Mouse (Mus musculus) forebrain, embryonic 13.5 days (tissue): ENCODE results near the gene Pls1. TPM values are rescaled to one million over a fixed set of nuclear protein-coding genes. Genes with fewer than 3 reads are reported as not detected.

ENCODE experiments used
- ATAC-seq: fragments of 200-750 bp; cut with Nextera tagmentation; 2 replicates; pipeline ENCODE4 v1.8.0; 2017
- H3K27ac ChIP-seq: fragments of 300-500 bp; sonication (generic); 2 replicates; pipeline ENCODE4 v1.5.1; 2015; ENCODE audit warnings: inconsistent platforms, mild to moderate bottlenecking, moderate library complexity
- H3K27me3 ChIP-seq: fragments of 300-500 bp; sonication (generic); 2 replicates; pipeline ENCODE4 v1.6.1; 2015; ENCODE audit warnings: mild to moderate bottlenecking, inconsistent platforms
- H3K36me3 ChIP-seq: fragments of 300-500 bp; sonication (generic); 2 replicates; pipeline ENCODE4 v1.6.1; 2015; ENCODE audit warnings: mild to moderate bottlenecking, inconsistent platforms; ENCODE audit not compliant: poor library complexity, severe bottlenecking
- H3K4me1 ChIP-seq: fragments of 300-500 bp; sonication (generic); 2 replicates; pipeline ENCODE4 v1.6.1; 2015; ENCODE audit warnings: inconsistent platforms
- H3K4me2 ChIP-seq: fragments of 300-500 bp; sonication (generic); 2 replicates; pipeline ENCODE4 v1.6.1; 2015; ENCODE audit warnings: inconsistent platforms, mild to moderate bottlenecking, moderate library complexity
- H3K4me3 ChIP-seq: fragments of 300-500 bp; sonication (generic); 2 replicates; pipeline ENCODE4 v1.5.1; 2015; ENCODE audit warnings: mild to moderate bottlenecking, inconsistent platforms
- H3K9ac ChIP-seq: fragments of 300-500 bp; sonication (generic); 2 replicates; pipeline ENCODE4 v1.6.1; 2015; ENCODE audit warnings: mild to moderate bottlenecking, inconsistent platforms
- H3K9me3 ChIP-seq: fragments of 300-500 bp; sonication (generic); replicated peaks from 2 replicates; pipeline ENCODE4 v1.6.1; 2016; ENCODE audit warnings: inconsistent platforms
- WGBS: fragments of 180-500 bp; shearing (Covaris S2); methylation state at CpG from one replicate; pipeline ENCODE4 v1.1.7; 2015; 5-methylcytosine and 5-hydroxymethylcytosine counted together
- polyA plus RNA-seq: library from polyadenylated mRNA; unstranded; fragments of >200 nt; fragmentation: Nextera tagmentation; extraction: Ambion mirVana; gene quantifications from 2 replicates; pipeline ENCODE4 v1.2.1, GENCODE M21; 2015

Pls1 gene
- polyA plus RNA-seq, 1 experiment from 2014 or later: 3.4 TPM

GRCm38 (mm10) chr9:95750037-95750511, 95.0 kb downstream of the Pls1 start, which contains the start of gene Trpc1:
TSS of gene Trpc1 (minus strand) at chr9:95750375.
- Histone ChIP-seq H3K9me3 (no peaks in the 10 kb centered on the region), H3K4me2 (peak within 1 kb of the TSS; percentile 84), H3K36me3 (no peaks in the 10 kb centered on the region), H3K27me3 (peaks cover 8% of the 10 kb centered on the region), H3K4me1 (peaks cover 8% of the 10 kb centered on the region), H3K27ac (peak within 1 kb of the TSS; percentile 44), H3K4me3 (peak within 1 kb of the TSS; percentile 92), H3K9ac (peak within 1 kb of the TSS; percentile 86)
- ATAC-seq: peak; percentile 99
- WGBS: 1% methylated on average over 30 of the region's 56 CpGs

- Histone ChIP-seq H3K4me2 (peak overlapping the region; percentile 84), H3K9me3 (no peaks in the 10 kb centered on the region), H3K36me3 (no peaks in the 10 kb centered on the region), H3K27ac (no peak overlapping the region; the same call in 1 of the 2 replicates), H3K4me1 (peaks cover 9% of the 10 kb centered on the region), H3K4me3 (peak overlapping the region; percentile 92), H3K9ac (peak overlapping the region; percentile 86), H3K27me3 (peaks cover 8% of the 10 kb centered on the region)
- under 1% methylated on average over 34 of the region's 34 CpGs for WGBS
- ATAC-seq: peak; percentile 72
These were observed 95.6 kb downstream of the Pls1 start for GRCm38 (mm10) chr9:95749461-95749928.

GRCm38 (mm10) chr9:95747298-95747697, 97.8 kb downstream of the Pls1 start:
- Histone ChIP-seq H3K9me3 (no peaks in the 10 kb centered on the region), H3K4me1 (peaks cover 9% of the 10 kb centered on the region), H3K4me2 (no peak overlapping the region), H3K4me3 (no peak overlapping the region), H3K27me3 (peaks cover 8% of the 10 kb centered on the region), H3K36me3 (no peaks in the 10 kb centered on the region), H3K27ac (no peak overlapping the region), H3K9ac (no peak overlapping the region)
- no peak for ATAC-seq
- 90% methylated on average over 5 of the region's 5 CpGs for WGBS

GRCm38 (mm10) chr9:95744845-95745613, 100.1 kb downstream of the Pls1 start:
- Histone ChIP-seq H3K4me1 (peaks cover 9% of the 10 kb centered on the region), H3K4me2 (no peak overlapping the region), H3K9ac (no peak overlapping the region), H3K36me3 (no peaks in the 10 kb centered on the region), H3K27ac (no peak overlapping the region), H3K27me3 (peaks cover 8% of the 10 kb centered on the region), H3K4me3 (no peak overlapping the region), H3K9me3 (no peaks in the 10 kb centered on the region)
- ATAC-seq: no peak
- WGBS: 74% methylated on average over 7 of the region's 7 CpGs

GRCm38 (mm10) chr9:95736238-95736637, 108.9 kb downstream of the Pls1 start:
- Histone ChIP-seq H3K9me3 (no peaks in the 10 kb centered on the region), H3K4me3 (no peak overlapping the region), H3K4me2 (no peak overlapping the region), H3K27ac (no peak overlapping the region), H3K9ac (no peak overlapping the region), H3K27me3 (no peaks in the 10 kb centered on the region), H3K4me1 (no peaks in the 10 kb centered on the region), H3K36me3 (peaks cover 4% of the 10 kb centered on the region)
- ATAC-seq: no peak

- H3K36me3 ChIP-seq: peaks cover 6% of the 10 kb centered on the region
- H3K4me2 ChIP-seq: no peak overlapping the region
- H3K27ac ChIP-seq: no peak overlapping the region
- no peaks in the 10 kb centered on the region; the same call in 1 of the 2 replicates for H3K9me3 ChIP-seq
- no peaks in the 10 kb centered on the region for H3K4me1 ChIP-seq
- no peak overlapping the region for H3K9ac ChIP-seq
- ATAC-seq: no peak
- no peaks in the 10 kb centered on the region for H3K27me3 ChIP-seq
- no peak overlapping the region for H3K4me3 ChIP-seq
- WGBS: 26% methylated on average over 8 of the region's 8 CpGs
These were observed 132.5 kb downstream of the Pls1 start for GRCm38 (mm10) chr9:95712574-95712973.

GRCm38 (mm10) chr9:95708943-95709342, 136.2 kb downstream of the Pls1 start:
- no peak overlapping the region for H3K27ac ChIP-seq
- no peaks in the 10 kb centered on the region for H3K4me1 ChIP-seq
- H3K9me3 ChIP-seq: no peaks in the 10 kb centered on the region; the same call in 1 of the 2 replicates
- no peak overlapping the region for H3K4me3 ChIP-seq
- H3K36me3 ChIP-seq: peaks cover 6% of the 10 kb centered on the region
- ATAC-seq: no peak
- no peak overlapping the region for H3K9ac ChIP-seq
- H3K4me2 ChIP-seq: no peak overlapping the region
- H3K27me3 ChIP-seq: no peaks in the 10 kb centered on the region

GRCm38 (mm10) chr9:95705371-95705770, 139.7 kb downstream of the Pls1 start:
- WGBS: 82% methylated on average over 5 of the region's 5 CpGs
- Histone ChIP-seq H3K36me3 (peaks cover 6% of the 10 kb centered on the region), H3K4me3 (no peak overlapping the region), H3K27me3 (no peaks in the 10 kb centered on the region), H3K4me2 (no peak overlapping the region), H3K9me3 (no peaks in the 10 kb centered on the region; the same call in 1 of the 2 replicates), H3K27ac (no peak overlapping the region), H3K9ac (no peak overlapping the region), H3K4me1 (no peaks in the 10 kb centered on the region)
- no peak for ATAC-seq

GRCm38 (mm10) chr9:95704078-95704477, 141.0 kb downstream of the Pls1 start:
- no peak overlapping the region for H3K4me3 ChIP-seq
- H3K36me3 ChIP-seq: peaks cover 2% of the 10 kb centered on the region
- H3K4me2 ChIP-seq: no peak overlapping the region
- H3K27me3 ChIP-seq: no peaks in the 10 kb centered on the region
- no peak for ATAC-seq
- H3K4me1 ChIP-seq: no peaks in the 10 kb centered on the region
- H3K9ac ChIP-seq: no peak overlapping the region
- no peak overlapping the region for H3K27ac ChIP-seq
- WGBS: 80% methylated on average over 3 of the region's 3 CpGs
- H3K9me3 ChIP-seq: no peaks in the 10 kb centered on the region; the same call in 1 of the 2 replicates

Other genes with a start within 250 kb of the Pls1 start
- 1.4 and 2.8 TPM in 2 replicates for gene Pcolce2, start 207.7 kb downstream of the Pls1 start, polyA plus RNA-seq
- gene Trpc1, start 94.9 kb downstream of the Pls1 start, polyA plus RNA-seq: 3.2 and 3.6 TPM in 2 replicates
- gene Atr, start 12.3 kb upstream of the Pls1 start, polyA plus RNA-seq: 17.4 and 20.4 TPM in 2 replicates
- 20.5 and 20.9 TPM in 2 replicates for gene Xrn1, start 109.4 kb upstream of the Pls1 start, polyA plus RNA-seq